Mouse (Mus musculus) brain, embryonic 14.5 days (tissue): ENCODE results near the gene Tmem45a2.

ENCODE experiments used
- CTCF ChIP-seq: fragments of 200-500 bp; IDR thresholded peaks from 2 replicates; pipeline ENCODE4 v1.5.1; 2012; ENCODE audit warnings: inconsistent platforms, mild to moderate bottlenecking, moderate library complexity, borderline replicate concordance; ENCODE audit not compliant: insufficient read depth, insufficient read length; ENCODE audit errors: extremely low read depth
- POLR2A ChIP-seq: fragments of 200-500 bp; IDR thresholded peaks from 2 replicates; pipeline ENCODE4 v1.6.1; 2012; ENCODE audit warnings: mild to moderate bottlenecking, inconsistent platforms, borderline replicate concordance; ENCODE audit not compliant: poor library complexity, insufficient read depth, insufficient read length, severe bottlenecking; ENCODE audit errors: extremely low read depth

DNA sequence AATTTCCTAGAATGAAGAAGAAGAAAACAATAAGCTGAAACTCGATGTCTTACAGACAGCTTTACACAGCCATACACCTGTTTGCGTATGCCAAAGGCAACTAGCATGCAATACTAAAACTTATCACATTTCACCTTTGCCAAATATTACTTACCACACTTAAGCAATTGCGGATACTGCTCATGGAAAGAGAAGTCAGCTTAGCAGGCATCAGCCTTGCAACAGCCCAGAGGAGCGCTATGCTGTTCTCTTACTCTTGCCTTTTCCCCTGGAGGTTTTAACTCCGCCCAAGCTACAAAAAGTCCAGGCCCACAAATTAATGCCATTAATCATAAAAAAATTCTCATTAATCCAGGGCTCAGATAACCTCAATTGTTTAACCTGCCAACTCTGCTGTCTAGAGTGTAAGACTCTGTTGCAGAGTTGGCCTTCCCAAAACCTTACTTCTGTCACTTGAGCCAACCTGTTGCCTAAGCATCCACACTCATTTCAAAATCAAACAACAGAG lies at the start of gene Tmem45a2:
- TF ChIP-seq CTCF (no peak), POLR2A (no peak)
